Mouse (Mus musculus) neural tube, embryonic 10.5 days (tissue): ENCODE results near the gene Fpgs.
A peak's percentile ranks its signal among the peaks of the same experiment; 100 is the strongest.

Experiments
- DNase-seq: peaks from one replicate; pipeline ENCODE4 v3.0.0-alpha.2; 2017; ENCODE audit warnings: low spot score; ENCODE audit errors: extremely low spot score

The Fpgs gene

DNA sequence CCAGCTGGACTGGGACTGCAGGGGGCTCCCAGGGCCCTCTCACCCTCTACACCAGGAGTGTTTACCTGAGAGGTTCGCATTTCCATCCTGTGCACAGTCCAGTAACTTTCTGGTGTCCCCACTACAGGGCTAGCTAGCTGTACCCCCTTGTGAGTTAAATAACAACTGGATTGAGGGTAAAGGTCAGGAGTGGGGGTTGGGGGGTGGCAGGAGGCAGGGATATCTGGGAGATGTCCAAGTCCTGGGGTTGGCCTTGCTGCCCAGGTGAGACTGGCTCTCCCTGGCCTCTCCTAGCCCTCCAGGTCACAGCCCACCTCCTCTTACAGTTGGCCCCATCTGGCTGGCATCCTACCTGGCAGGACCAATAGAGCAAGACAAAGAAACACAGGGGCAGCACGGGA lies at the start of gene Fpgs:
Gene Fpgs, minus strand, starts transcription at position 125 of the 401 bp plus-strand sequence.
- no peak for DNase-seq

DNA sequence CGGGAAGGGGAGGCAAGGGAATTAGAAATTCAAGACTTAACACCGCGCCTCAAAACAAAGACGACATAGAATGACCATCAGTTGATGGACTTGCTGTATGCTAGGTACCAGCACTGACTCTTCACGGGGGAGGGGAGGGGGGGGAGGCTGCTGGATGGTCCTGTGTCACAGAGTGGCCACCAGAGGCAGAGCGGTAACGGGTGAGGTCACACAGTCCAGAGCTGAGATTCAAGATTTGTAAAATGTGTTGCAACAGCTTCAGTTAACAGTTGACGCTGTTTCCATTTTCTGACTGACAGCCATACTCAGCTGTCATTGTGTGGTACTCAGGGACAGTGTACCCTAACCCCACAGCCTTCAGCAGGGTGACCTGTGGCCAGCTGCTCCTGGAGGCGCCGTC lies 48.2 kb upstream of the Fpgs start:
- DNase-seq: no peak

DNA sequence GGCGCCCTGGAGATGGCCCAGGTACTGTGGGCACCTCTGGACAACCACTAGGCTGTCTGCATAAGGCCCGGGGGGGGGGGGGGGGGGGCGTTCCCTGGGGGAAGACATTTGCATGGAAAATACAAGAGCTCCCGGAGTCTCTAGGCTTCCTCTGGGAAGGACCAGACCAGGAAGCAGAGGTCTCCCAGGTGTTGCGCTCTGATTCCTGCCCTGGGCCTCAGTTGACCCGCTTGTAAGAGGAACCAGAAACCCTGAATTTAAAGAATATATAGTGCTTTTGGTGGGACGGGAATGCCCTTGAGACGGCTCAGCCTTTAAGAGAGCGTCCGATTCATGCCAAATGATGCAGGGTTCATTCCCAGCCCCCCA lies 47.7 kb upstream of the Fpgs start:
- DNase-seq: no peak

DNA sequence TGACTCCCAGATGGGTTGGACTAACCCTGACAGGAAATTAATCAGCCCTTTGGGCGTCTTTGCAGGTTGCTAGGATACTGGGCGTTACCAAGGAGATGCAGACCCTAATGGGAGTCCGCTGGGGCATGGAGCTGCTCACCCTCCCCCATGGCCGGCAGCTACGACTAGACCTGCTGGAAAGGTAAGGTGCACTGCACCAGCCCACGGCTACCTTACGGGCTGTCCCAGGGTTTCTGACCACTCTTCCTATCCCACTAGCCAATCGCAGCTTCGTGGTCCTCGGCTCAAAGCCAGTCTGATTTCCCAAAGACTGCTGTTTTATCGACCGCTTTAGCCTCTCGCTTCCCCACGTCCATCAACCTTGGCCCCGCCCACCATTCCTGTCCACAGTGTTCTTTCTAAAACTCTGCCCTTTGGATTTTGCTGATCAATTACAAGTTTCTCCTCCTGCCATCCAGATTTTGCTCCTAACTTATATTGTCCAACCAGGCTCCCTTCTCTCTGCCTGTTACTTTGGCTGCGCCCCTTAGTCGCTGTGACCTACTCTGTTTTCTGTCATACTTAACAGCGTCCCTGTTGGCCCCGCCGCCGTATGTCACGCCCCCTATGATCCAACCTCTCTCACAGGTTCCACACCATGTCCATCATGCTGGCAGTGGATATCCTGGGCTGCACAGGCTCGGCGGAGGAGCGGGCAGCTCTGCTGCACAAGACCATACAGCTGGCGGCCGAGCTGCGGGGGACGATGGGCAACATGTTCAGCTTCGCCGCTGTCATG lies 47.1 kb upstream of the Fpgs start:
- peak; percentile 86 for DNase-seq

DNA sequence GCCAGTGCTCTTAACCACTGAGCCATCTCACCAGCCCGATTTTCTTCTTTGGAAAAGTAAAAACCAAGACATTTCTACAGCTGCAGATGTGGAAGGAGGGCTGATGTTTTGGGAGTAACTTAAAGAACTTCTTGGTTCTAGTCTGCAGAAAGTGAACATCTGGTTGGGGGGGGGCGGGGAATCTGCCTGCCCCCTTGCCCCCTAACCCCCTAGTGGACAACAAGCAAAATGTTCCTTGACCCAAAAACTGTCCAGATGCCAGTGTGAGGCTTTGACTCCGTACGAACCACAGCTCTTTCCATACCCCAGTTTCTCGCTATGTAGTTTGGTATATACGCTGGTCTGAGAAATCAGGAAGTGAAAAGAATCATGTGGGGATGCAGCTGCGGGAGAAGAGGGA lies 46.3 kb upstream of the Fpgs start:
- DNase-seq: no peak

DNA sequence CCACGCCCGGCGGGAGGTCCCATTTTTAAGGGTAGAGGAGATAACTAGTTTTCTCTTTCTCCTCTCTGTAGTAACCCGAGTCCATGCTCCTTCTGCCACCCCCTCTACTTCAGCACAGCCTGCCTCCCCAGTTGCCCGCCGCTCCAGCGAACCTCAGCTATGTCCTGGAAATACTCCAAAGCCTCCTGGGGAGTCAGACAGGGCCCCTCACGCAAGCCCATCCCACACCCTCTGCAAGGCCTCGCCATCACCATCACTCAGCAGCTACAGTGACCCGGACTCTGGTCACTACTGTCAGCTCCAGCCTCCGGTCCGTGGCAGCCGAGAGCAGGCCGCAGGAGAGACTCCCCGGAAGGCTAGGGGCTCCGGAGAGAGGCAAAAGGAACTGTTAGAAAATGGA lies 45.1 kb upstream of the Fpgs start:
- no peak for DNase-seq

DNA sequence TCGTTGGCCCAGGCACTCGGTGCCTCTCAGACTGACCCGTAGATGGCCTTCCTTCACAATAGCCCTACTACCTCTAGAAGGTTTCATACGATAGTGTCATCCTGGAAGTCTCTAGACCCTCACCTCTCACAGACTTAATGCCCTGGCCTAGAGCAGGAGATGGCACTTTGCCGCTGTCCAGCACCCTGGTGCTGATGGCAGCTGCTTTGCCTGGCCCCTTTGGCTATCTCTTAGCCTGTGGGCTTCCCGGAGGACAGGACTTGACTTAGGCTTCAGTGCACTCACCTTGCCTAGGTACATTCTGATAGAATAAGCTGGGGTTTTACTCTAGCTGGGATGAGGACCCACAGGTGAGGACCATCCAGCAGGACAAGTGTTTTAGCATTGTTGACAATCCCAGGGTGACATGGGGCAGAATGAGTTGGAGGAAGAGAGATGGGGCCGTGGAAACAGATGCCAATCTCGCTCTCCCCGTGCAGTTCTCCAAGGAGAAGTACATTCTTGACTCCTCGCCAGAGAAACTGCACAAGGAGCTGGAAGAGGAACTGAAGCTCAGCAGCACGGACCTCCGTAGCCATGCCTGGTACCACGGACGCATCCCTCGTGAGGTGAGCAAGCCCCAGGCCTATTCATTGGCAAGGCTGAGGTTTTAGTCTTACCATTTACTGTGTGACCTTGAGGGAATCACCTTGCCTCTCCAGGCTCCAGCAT lies 40.5 kb upstream of the Fpgs start:
- DNase-seq: no peak

DNA sequence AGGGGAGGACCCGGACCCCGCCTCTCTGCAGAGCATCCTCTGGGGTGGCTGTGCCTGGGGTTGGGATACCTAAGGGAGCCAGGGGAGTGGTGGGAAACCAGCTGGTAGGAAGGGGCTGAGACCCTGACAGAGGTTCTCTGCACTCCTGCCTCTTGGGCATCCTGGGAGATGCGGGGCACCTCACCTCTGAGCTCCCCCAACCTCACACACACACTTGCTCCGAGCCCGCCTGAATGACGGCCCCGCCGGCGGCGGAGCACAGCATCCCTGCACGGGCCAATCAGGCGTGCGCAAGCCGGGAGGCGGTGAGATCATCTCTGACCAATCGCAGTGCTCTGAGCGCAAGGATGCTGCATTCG lies 38.2 kb upstream of the Fpgs start:
- peak; percentile 79 for DNase-seq

DNA sequence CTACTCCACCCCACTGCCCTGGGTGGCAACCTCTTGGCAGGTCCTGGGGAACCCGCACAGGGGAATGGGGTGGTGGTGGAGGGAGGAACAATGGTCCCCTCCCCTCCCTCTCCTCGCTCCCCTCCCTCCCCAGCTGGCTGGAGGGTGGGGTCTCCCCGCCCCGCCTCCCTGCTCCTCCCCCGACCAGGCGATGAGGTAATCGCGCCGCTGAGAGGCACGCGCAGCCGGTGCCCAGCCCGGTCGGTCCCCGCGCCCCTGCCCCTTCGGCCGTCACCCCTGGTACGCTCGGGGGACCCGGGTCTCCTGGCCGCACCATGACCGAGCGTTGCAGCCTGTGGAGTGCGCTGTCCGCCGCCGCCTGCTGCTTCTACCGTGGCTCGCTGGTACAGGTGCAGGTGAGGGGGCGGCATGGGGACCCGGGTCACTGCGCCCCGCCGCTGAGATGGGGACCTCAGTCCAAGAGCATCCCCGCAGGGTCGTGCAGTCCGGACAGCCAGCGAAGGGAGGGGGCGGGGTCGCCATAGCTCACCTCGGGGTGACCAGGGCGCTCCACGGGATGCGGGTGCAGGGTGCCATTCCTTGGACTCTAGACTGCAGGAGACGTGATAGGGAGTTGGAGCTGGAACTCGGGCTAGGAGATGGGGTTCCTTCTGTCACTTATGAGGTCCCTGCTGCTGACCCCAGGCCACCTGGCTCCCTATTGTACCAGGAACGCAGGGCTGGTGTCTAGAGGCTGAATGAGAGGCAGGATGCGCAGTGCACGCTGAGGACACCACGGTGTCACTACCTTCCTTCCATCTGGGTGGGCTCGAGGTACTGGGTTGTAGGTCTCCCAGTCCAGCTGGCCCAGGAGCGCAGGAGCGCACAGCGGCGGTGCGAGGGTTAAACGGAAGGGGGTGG lies 37.6 kb upstream of the Fpgs start:
- DNase-seq: peak; percentile 70

DNA sequence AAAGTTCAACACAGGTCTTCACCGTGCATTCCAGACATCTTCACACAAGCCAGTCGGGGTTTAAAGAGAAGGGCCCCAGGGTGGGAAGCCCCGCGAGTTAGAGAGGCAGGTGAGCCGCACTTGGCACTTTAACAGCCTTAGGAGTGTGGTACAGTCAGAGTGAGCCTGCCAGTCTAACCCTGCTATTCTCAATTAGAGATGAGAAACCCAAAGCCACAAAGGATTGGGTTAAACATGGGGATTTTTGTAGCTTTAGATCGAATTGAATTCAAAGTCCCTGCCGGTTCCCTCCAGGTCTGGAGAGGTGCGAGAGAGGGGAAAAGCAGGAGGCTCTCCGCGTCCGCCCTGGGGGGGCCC lies 36.9 kb upstream of the Fpgs start, which contains the start of gene 6330409D20Rik:
Gene 6330409D20Rik, minus strand, starts transcription at position 101 of the 357 bp plus-strand sequence.
- DNase-seq: no peak

DNA sequence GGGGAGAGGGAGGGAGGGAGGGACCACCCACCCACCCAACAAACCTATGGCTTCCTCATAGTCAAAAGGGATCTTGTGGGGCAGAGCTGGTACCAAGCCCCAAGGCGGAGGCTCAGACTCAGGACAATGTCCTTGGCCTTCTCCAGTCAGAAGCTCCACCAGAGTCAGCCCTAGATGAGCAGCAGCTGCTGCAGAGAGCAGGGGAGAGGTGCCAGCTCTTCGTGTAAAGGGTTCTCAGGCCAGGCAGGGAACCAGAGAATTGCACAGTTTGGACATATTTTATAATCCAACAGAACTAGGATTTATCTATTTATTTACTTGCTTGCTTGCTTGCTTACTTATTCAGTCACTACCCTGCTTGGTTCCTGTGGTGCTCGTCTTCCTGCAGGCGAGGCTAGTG lies 35.4 kb upstream of the Fpgs start:
- no peak for DNase-seq

DNA sequence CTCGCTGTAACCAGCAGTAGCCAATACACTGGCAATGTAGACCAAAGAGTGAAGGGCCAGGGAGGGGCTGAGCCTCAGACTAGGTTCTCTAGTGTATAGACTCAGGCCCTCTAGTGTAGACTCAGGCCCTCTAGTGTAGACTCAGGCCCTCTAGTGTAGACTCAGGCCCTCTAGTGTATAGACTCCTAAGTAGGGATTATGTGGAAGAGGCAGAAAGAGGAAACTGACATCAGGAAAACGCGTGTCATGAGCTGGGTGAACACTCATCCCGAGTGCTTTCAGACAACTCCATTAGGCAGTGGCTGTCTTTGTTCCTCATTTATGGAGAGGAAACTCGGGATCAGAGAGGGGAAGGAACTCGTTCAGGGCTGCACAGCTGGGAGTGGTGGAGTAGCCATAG lies 33.1 kb upstream of the Fpgs start:
- no peak for DNase-seq

DNA sequence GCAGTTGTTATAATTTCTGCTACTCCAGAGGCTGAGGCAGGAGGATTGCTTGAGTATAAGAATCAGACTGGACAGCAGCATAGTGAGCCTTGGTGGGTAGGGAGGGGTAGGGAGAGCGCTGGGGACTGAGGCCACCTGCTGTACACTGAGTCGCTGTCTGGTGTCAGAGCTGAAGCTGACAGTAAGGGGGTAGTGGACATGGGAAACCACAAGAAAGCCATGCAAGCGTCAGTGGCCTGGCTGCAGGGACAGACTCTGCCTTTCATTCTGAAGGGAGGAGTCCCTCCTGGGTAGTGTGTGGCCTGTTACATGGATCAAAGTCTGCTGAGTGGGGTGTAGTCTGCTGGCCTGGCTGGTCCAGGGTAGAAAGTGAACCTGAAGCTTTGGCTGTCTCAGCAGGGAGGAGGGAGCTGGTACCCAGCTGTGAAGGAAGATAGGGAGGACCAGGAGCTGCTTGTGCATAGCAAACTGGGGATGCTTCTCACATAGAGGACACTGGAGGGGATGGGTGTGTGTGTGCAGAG lies 32.4 kb upstream of the Fpgs start:
- no peak for DNase-seq

DNA sequence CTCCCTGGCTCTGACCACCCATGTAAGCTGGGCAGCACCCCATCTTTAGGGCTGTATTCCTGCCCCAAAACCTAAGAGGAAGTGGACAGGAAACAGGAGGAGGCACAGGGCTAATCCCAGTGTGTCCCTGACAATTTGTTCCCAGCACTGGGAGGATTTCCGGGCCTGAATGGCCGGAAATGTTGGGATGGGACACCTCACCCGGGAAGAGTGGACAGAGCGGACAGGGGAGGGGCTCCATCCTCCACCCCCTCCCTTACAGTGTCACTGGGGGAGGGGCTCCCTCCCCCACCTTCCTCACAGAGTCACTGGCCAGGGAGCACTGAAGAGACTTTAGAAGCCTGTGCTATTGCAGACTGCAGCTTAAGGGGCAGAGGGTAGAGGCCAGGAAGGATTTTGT lies 31.0 kb upstream of the Fpgs start:
- DNase-seq: no peak

DNA sequence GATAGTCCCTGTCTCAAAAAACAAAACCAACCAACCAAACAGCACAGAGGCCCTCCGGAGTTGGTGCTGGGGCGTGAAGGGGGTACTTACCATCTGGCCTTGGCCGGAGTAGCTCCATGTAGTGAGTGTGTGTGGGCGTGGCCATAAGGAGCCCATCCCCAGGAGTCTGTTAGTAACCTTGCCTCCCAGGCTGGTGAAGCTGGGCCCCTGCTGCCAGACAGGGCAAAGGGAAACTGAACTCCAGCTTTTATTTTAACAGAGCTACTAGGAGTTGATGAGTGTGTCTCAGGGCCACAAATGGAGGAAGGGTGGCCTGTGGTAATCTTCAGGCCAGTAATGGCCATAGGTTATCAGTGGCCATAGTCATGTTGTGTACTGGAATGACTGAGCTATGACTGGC lies 30.5 kb upstream of the Fpgs start:
- DNase-seq: no peak

DNA sequence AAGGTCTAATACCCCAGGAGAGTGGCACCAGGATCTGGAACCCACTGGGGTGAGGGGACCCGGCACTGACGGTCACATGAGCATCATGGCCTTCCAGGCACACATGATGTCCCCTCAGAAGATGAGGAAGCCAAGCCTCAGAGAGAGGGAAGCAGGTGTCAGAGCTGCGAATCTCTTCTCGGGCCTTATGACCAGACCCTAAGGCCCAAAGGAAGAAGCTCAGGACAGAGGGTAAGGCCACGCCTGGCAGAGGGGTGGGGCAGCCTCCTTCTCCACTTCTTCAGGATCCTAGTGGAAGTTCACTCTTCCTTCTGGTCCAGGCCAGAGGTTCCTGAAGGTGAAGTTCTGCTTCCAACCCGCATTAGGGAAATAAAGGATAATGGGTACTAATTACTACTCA lies 28.8 kb upstream of the Fpgs start:
- no peak for DNase-seq

DNA sequence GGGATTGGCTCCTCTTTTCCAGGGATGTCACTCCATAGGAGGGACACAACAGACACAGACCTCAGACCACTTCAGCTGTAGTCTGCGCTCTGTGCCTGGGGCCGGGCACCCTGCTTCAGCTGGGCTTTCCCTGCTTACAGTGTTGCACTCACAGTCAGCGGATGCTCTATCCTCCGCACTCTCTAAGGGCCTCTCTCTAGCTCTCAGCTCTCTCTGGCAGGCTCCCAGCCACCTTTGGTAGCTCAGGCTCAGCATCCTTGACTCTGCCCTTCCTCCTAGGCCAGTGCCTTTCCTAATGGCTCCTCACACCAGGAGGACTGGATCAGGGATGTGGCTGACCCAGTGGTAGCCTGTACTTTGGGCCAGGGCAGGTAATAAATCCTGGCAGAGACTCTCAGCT lies 28.0 kb upstream of the Fpgs start:
- no peak for DNase-seq

DNA sequence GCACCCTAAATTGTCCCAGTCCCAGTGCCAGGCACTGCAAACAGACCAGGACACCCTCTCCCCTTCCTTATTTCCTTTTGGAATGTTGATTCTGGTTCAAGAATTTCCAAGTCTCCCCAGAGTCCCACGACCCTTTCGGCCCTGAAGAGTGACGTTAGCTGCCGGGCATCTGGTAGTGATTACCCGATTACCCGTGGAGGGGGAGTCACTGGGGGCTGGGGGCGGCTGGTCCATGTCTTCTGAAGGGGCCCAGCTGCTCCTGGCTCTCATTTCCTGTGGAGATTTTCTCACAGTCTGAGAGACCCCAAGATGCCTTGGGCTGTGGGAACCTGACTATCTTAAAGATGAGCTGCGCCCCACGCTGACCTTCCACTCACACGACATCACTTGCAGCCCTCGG lies 26.9 kb upstream of the Fpgs start:
- peak; percentile 72 for DNase-seq

DNA sequence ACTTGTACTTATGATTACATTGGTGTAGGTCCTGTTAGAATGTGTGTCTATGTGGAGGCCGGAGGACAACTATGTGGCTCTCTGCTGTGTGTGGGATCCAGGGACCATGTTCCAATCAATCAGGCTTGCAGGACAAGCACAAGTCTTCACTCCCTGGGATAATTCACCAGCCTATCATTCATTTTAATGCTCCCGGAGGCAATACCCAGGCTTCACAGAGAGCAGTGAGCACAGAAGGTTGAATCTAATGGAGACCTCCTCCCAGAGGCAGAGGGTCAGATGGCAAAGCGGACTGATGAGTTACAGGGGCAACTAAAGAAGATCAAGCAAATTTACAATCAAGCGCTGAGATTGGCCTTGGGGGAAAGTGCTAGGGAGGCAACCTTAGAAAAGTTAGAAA lies 25.6 kb upstream of the Fpgs start:
- DNase-seq: no peak

DNA sequence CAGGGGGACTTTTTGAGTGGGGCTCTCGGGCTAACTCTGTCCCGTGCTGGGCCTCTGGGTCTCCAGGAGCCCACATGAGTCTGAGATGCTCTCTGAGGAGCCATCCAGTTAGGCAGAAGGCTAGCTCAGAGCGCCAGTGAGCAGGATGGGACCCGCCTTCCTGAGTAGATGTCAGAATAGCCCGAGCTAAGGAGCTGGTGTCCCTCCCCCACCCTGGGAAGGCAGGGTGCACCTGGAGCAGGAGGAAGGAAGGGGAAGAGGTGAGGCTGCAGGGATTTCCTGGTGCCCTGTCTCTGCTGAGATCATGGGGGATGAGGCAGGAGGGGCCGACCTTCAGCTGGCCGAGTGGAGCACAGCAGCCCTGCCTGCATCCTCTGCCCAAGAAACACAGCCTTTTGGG lies 24.5 kb upstream of the Fpgs start:
- DNase-seq: no peak

DNA sequence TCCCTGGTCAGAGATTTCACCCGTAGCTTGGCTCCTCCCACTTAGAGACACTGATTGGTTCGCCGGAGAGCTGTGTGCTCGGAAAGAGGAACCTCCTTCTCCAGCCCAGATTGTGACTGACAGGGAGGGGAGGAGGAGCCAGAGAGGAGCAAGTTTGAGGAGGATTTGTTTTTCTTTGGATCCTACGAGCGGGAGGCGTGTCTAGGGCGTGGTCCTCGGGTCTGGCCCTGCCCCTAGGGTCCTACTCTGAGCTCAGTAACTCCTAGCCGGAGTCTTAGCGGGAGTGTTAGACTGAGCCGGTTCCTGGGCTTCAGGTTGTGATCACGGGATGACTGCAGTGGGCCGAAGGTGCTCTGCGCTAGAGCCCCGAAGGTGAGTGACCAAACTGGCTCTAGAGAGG lies 23.5 kb upstream of the Fpgs start:
- peak; percentile 88 for DNase-seq
